Mouse (Mus musculus): ENCODE results near the gene Fbxl3.

The Fbxl3 gene

GRCm38 (mm10) chr14:103085840-103086533 lies 13.4 kb downstream of the Fbxl3 start:
- DNase-seq, result no peak

GRCm38 (mm10) chr14:103079209-103079977 lies 20.0 kb downstream of the Fbxl3 start:
- no peak for DNase-seq

- no peak for DNase-seq
These were observed 21.1 kb downstream of the Fbxl3 start for GRCm38 (mm10) chr14:103078006-103078912.

DNA sequence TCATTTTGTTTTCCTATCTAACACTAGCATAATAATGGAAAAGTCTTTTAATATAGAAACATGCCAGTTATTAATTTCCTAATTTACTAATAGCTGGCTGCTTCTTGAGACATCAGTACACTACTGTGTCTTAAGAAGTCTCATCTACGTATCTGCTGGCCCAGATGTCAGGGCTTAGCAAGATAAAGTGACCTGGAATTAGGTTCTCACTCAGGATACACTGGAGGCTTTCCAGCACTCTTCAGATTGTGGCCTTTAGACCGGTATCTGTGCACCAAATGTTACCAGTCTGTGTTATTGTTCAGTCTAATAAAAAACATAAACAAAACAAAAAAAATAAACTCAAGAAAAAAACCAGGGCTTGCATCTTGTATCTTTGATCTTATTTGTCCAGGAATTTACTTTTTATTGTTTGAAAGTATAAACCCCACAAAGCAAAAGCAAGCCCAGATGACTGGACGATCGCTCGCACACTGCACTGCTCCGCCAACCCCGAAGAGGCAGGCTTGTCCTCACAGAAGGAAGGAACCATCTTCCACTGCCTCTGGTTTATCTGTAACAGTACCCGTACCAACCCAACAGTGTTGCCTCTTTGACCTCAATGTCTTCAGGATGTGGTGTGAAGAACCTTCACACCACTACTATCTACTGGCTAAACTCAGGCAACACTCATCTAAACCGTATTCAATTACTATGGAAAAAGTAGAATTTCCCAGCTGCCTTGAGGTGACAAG lies 21.9 kb downstream of the Fbxl3 start:
- no peak for DNase-seq

DNA sequence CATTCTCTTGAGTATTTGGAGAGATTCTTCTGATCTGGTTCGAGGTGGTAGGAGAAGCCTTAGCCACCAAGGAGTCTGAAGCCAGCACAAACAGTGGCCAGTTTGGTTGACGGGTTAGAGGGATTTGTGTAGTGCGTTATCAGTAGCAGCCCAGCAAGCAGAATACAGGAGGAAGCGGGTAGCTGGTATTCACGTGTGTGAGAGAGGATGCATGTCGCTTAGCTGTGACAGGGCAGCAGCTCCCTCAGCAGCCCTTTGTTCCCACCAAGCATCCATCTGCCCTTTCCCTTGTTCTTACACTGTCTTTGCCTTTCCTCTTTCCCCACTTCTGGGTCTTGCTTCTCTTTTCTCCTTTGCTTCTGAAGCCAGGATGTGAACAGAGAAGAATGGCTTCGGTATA lies 24.2 kb downstream of the Fbxl3 start:
- no peak for DNase-seq

GRCm38 (mm10) chr14:103073825-103074224 lies 25.5 kb downstream of the Fbxl3 start:
- no peak for DNase-seq

- DNase-seq, result no peak
These were observed 26.6 kb downstream of the Fbxl3 start for GRCm38 (mm10) chr14:103072731-103073130.

GRCm38 (mm10) chr14:103071471-103071870 lies 27.9 kb downstream of the Fbxl3 start:
- DNase-seq, result no peak

DNA sequence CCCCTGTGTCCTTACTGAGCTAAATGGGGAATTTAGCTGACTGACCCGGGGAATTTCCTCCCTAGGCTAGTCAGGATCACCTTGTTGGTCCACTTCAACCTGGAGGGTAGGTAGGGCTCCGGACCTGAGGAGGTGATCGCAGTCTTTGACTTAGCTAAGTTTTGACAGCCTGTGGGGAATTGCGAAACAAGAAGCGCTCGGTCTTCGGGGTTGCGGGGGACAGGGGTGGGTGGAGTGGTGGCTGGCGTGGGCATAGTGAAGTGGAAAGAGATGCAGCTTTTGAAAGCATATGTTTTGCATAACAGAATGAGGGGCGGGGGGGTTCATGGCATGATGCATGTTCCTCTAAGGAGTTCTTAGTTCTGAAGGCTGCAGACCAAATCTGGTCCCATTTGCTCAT lies 28.6 kb downstream of the Fbxl3 start:
- DNase-seq, result no peak

DNA sequence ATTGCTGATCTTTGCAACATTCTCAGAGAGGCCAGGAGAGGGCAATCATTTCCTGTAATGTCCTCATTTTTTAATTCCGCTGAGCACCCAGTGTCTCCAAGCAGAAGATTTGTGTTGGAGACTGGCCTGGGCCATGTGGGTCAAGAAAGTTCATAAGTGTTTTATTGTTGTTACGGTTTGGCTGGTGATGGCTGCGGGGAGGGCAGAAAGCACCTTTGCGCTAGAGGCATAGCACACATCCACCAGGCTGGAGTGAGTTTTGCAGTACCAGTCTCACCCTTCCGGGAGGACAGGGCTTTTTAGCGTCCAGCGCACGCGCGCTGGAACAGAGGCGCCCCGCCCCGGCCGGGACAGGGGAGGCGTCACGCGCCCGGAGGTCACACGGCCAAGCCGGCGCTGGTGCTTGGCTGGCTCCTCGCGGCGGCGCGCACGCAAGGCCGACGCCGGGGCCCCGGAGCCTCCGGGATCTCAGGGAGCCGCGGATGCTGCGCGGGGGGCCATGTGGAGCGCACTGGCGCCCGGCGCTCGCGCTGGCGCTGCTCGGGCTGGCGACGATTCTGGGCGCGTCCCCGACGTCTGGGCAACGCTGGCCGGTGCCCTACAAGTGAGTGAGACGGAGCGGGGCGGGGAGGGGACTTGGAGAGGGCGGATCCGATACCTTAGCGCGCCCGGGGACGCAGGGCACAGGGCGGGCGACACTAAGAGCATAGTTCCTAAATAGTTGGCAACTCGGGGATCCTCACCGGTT lies 29.3 kb downstream of the Fbxl3 start, which contains the start of gene Cln5:
Cln5 (plus strand) TSS at position 353 of the 748 bp plus-strand sequence.
- DNase-seq, result peak; percentile 95

DNA sequence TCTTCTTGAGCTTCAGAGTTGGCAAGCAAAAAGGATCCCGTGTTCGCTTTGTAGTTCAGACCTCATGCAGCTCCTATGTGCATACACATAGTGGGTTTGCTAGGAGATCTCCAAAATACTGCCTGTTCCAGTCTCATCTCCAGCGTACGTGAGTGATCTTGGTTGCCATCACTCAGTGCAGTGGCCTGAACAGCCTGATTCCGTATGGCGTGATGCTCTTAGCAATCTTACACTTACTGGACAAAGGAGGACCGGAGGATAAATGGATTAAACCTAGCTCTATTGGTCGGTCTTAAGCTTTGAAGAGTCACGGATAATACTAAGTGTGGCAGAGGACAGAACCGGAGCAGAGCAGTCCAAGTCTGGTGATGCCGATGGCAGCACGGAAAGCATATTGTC lies 29.9 kb downstream of the Fbxl3 start:
- no peak for DNase-seq

DNA sequence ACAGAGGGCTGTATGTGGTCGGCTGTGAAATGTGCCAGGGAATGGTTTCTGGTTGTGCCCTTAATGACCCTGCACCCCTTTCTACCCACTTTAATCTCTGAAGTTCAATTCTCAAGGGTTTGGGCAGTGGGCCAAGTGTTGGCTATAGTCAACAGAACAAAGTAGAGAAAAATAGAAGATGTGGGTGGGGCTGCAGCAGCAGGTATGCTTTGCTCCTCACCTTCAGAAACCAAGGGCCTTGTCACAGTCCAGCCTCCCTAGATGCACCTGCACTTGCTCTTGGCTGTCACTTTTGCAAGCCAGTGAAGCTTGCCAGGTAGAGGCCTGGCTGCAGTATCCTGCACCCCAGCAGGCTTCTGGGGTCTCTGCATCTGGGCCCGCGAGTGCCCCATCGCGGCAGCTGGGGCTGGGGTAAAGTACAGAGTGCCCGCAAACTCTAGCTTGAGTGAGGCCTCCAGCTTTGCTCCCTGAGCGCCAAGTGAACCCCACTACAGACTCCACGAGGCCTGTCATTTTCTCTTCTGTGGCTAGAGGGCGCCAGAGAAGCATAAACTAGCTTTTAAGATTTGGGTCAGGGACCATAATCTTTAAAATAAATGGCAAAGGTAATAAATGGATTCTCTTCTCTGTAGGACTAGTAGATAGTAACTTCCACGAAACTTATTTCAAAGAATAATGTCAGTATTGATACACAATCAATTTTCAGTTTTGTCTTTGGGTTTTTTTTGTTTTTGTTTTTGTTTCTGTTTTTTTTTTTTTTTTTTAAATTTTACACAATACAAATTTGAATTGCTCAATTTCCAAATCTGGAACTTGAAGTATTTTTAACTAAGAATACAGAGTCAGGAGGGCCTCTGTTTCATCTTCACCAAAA lies 33.8 kb downstream of the Fbxl3 start:
- DNase-seq, result peak; percentile 61

- no peak for DNase-seq
These were observed 39.9 kb downstream of the Fbxl3 start for GRCm38 (mm10) chr14:103059495-103059894.

- DNase-seq, result no peak
These were observed 40.4 kb downstream of the Fbxl3 start for GRCm38 (mm10) chr14:103058998-103059397.

DNA sequence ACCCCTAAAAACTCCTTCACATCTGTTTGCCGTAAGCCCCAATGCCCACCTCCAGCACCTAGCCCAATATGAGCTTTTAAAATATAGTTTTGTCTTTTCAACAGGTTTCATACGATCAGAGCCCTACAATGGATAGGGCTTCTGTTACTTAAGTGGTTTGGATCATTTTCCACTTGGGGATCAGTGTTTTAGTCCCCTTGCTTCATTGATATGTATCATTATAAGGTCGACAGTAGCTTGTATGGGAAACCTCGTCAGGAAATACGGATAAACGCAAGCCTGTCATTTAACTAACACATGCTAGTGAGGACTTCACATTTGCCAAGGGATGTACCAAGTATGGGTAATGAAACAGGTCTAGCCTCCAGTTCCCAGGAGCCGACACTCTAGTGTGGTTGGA lies 42.8 kb downstream of the Fbxl3 start:
- no peak for DNase-seq

GRCm38 (mm10) chr14:103054731-103055130 lies 44.6 kb downstream of the Fbxl3 start:
- no peak for DNase-seq

GRCm38 (mm10) chr14:103051159-103051769 lies 48.1 kb downstream of the Fbxl3 start:
- DNase-seq, result peak; percentile 70

- DNase-seq, result no peak
These were observed 50.9 kb downstream of the Fbxl3 start for GRCm38 (mm10) chr14:103048292-103049086.

DNA sequence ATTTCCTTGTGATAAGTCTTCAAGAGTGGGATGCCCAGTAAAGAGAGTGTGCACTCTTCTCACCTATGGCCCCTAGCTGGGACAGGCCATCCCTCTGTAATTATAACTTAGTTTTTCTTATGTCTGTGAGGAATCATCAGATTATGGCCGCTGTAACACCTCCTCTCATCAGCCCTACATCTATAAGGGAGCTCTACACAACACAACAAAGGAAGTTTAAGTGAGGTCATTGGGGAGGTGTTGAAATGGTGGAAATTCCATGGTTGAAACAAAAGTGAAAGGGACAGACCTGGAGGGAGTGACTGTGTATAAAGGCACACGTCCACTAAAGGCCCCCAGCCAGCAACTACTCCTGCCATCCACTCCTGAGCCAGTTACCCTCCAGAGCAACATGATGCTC lies 52.7 kb downstream of the Fbxl3 start, which contains the start of gene Acod1:
Acod1 (plus strand) TSS at position 301 of the 400 bp plus-strand sequence.
- no peak for DNase-seq

Measured in kidney, adult 11 months (tissue).